Mouse (Mus musculus) ES-E14 (cell line): ENCODE results near the gene Rhob.

ENCODE experiments used
- HCFC1 ChIP-seq: IDR thresholded peaks from 2 replicates; pipeline ENCODE4 v1.6.1; 2012; ENCODE audit warnings: low read length, inconsistent platforms, borderline replicate concordance; ENCODE audit not compliant: insufficient read depth
- ZC3H11A ChIP-seq: IDR thresholded peaks from 2 replicates; pipeline ENCODE4 v1.6.1; 2012; ENCODE audit warnings: low read depth, mild to moderate bottlenecking, inconsistent platforms, low read length, borderline replicate concordance

DNA sequence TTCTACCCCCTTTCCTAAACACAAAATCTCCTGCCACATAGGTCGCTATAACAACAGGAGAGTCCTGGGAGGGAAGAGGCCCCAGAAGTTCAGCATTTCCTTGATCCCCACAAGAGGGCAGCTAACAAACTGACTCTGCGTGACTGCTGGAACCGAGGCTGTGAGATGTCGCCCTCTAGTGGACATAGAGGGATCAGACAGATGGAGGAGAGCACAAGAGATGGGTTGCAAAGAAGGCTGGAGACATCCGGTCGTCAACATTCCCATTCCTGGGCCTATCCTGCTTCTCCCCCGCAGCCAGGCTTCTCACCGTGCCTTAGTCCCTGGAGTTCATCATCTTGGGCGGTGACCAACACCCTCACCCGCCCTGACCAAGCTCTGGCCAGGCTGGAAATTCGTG lies 47.5 kb upstream of the Rhob start:
- TF ChIP-seq ZC3H11A, result peak; percentile 87; the same call in 1 of the 2 replicates
- TF ChIP-seq HCFC1, result peak; percentile 55; the same call in 1 of the 2 replicates
